Comparison of ENCODE assay signal across 24 mouse cellular contexts in the genomic region with DNA sequence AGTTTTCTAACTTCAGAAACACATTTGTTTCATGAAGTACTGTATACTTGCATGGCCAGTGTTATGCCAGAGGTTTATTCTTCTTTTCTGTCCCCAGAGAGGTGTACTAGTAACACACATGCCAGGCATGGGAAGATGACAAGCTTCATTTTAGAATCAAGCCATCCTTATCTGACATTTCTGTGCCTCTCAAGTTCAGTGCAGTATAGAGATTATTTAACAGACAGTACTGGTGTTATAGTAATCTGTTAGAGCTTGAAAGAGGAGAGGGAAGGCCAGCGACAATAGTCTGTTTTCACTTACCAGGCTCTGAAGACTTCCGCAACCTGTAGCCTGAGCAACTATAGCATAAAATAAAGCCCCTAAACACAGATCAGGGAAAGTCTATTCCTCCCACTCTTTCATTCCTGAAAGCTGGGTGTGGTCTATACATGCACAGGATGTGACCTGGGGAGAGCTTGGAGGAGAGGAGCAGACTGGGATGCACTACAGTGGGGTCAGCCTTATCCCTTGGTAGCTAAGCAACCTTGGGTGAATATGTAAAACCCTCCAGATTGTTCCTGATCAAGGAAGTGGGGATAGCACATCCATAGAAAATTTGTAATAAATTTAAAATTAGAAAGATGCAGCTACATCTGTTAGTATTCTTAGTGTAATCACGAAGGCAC.
DNase-seq lines count a peak whose midpoint lies in the region; ATAC-seq and TF ChIP-seq lines count a peak whose summit lies in the region.
"Had no signal": no experiment of that assay in that cellular context is flagged by ENCODE, and none has a peak within 500 bp of the region (broad histone marks: within the 10 kb centered on the region; RNA-seq: fewer than 3 reads in every experiment).

No protein-coding gene starts in this region.

- peak; percentile 45 for ATAC-seq in forebrain, postnatal 0 days
- ATAC-seq in forebrain, embryonic 14.5 days: no peak
- ATAC-seq in liver, embryonic 12.5 days: peak; percentile 48; the same call in 1 of the 2 replicates
- no peak; the same call in 1 of the 2 replicates for ATAC-seq in liver, embryonic 11.5 days (replicated peaks; ENCODE audit: low FRiP score)
- peak; percentile 67 for ATAC-seq in midbrain, embryonic 13.5 days
- ATAC-seq in midbrain, embryonic 16.5 days: no peak
- 0 out of 2 replicates have a peak, but pooled peaks have one; percentile 24 for ATAC-seq in megakaryocyte-erythroid progenitor cell, adult 5-6 weeks (replicated peaks; ENCODE audit: low FRiP score, low TSS enrichment, poor library complexity, severe bottlenecking)
- ATAC-seq: activated CD4-positive, CD25-positive, alpha-beta regulatory T cell, adult 4 months; CD4-positive, CD25-positive, alpha-beta regulatory T cell, adult 4 months; forebrain, embryonic 13.5 days had no signal

- H3K9ac ChIP-seq in forebrain, postnatal 0 days: no peak overlapping the region
- H3K9ac ChIP-seq in forebrain, embryonic 14.5 days (ENCODE audit: low read length): no peak overlapping the region
- H3K9ac ChIP-seq in liver, embryonic 12.5 days: no peak overlapping the region
- no peak overlapping the region for H3K9ac ChIP-seq in liver, embryonic 11.5 days (ENCODE audit: low read depth, low read length)
- H3K9ac ChIP-seq in midbrain, embryonic 13.5 days (replicated peaks): no peak overlapping the region
- H3K9ac ChIP-seq in midbrain, embryonic 16.5 days (ENCODE audit: low read depth, low read length): no peak overlapping the region
- H3K9ac ChIP-seq: forebrain, embryonic 13.5 days; heart, embryonic 15.5 days; hindbrain, embryonic 14.5 days had no signal

- TF ChIP-seq CTCF in forebrain, postnatal 0 days (IDR thresholded peaks at IDR 0.05; ENCODE audit: low read depth): no peak

- DNase-seq in forebrain, postnatal 0 days: no peak
- no peak for DNase-seq in forebrain, embryonic 14.5 days (ENCODE audit: low spot score)
- no peak for DNase-seq in liver, embryonic 11.5 days (ENCODE audit: low spot score)
- no peak for DNase-seq in frontal cortex, postnatal 10 days (ENCODE audit: low spot score in 2 of 2)
- DNase-seq: adrenal gland, adult 2 months; adrenal gland, postnatal 25 days; B cell, adult 2 months; cerebellum, adult 2 months; cerebellum, postnatal 10 days; gastrocnemius, postnatal 10 days; heart, adult 2 months had no signal

- 0 out of 2 replicates have a peak, but pooled peaks cover 3% of the 10 kb centered on the region for H3K36me3 ChIP-seq in forebrain, postnatal 0 days (ENCODE audit: insufficient read depth)
- no peaks in the 10 kb centered on the region for H3K36me3 ChIP-seq in forebrain, embryonic 14.5 days (ENCODE audit: control insufficient read depth, insufficient read depth, low read length)
- H3K36me3 ChIP-seq in liver, embryonic 12.5 days: no peaks in the 10 kb centered on the region
- H3K36me3 ChIP-seq in liver, embryonic 11.5 days (ENCODE audit: control insufficient read depth, insufficient read depth, low read length): no peaks in the 10 kb centered on the region
- no peaks in the 10 kb centered on the region for H3K36me3 ChIP-seq in midbrain, embryonic 13.5 days
- H3K36me3 ChIP-seq in midbrain, embryonic 16.5 days (ENCODE audit: control insufficient read depth, insufficient read depth, low read length): peaks cover 5% of the 10 kb centered on the region; the same call in 1 of the 2 replicates
- H3K36me3 ChIP-seq: embryonic facial prominence, embryonic 10.5 days; G1E; heart, embryonic 15.5 days had no signal

- no peak overlapping the region for H3K4me3 ChIP-seq in forebrain, postnatal 0 days (ENCODE audit: low read depth, low read length)
- no peak overlapping the region for H3K4me3 ChIP-seq in forebrain, embryonic 14.5 days (ENCODE audit: low read depth, low read length)
- no peak overlapping the region for H3K4me3 ChIP-seq in liver, embryonic 12.5 days
- no peak overlapping the region for H3K4me3 ChIP-seq in liver, embryonic 11.5 days (ENCODE audit: low read depth, low read length)
- no peak overlapping the region for H3K4me3 ChIP-seq in midbrain, embryonic 13.5 days (replicated peaks)
- H3K4me3 ChIP-seq in midbrain, embryonic 16.5 days (ENCODE audit: low read depth, low read length): no peak overlapping the region
- H3K4me3 ChIP-seq: embryonic facial prominence, embryonic 10.5 days; forebrain, embryonic 13.5 days; heart, adult 2 months; heart, embryonic 15.5 days; hindbrain, embryonic 10.5 days had no signal

- no peaks in the 10 kb centered on the region for H3K27me3 ChIP-seq in forebrain, postnatal 0 days (ENCODE audit: insufficient read depth, low read length)
- H3K27me3 ChIP-seq in forebrain, embryonic 14.5 days (replicated peaks; ENCODE audit: control insufficient read depth, insufficient read depth, low read length): no peaks in the 10 kb centered on the region
- no peaks in the 10 kb centered on the region for H3K27me3 ChIP-seq in liver, embryonic 12.5 days (replicated peaks)
- no peaks in the 10 kb centered on the region for H3K27me3 ChIP-seq in liver, embryonic 11.5 days (replicated peaks; ENCODE audit: control insufficient read depth, insufficient read depth, low read length)
- no peaks in the 10 kb centered on the region for H3K27me3 ChIP-seq in midbrain, embryonic 13.5 days
- no peaks in the 10 kb centered on the region for H3K27me3 ChIP-seq in midbrain, embryonic 16.5 days (ENCODE audit: control insufficient read depth, insufficient read depth, low read depth, low read length)
- H3K27me3 ChIP-seq: forebrain, embryonic 13.5 days; heart, embryonic 15.5 days had no signal

- no peaks in the 10 kb centered on the region for H3K4me1 ChIP-seq in forebrain, postnatal 0 days (ENCODE audit: insufficient read depth)
- H3K4me1 ChIP-seq in forebrain, embryonic 14.5 days (ENCODE audit: control insufficient read depth, insufficient read depth, low read length): 0 out of 2 replicates have a peak, but pooled peaks cover 3% of the 10 kb centered on the region
- H3K4me1 ChIP-seq in liver, embryonic 12.5 days: peaks cover 44% of the 10 kb centered on the region
- H3K4me1 ChIP-seq in liver, embryonic 11.5 days (replicated peaks; ENCODE audit: control insufficient read depth, insufficient read depth, low read length): peaks cover 6% of the 10 kb centered on the region; the same call in 1 of the 2 replicates
- H3K4me1 ChIP-seq in midbrain, embryonic 13.5 days (replicated peaks): peaks cover 7% of the 10 kb centered on the region
- H3K4me1 ChIP-seq in midbrain, embryonic 16.5 days (ENCODE audit: control insufficient read depth, insufficient read depth, low read length): no peaks in the 10 kb centered on the region
- H3K4me1 ChIP-seq: forebrain, embryonic 13.5 days; heart, embryonic 15.5 days had no signal

- H3K27ac ChIP-seq in forebrain, postnatal 0 days (ENCODE audit: low read depth, low read length): no peak overlapping the region
- no peak overlapping the region for H3K27ac ChIP-seq in forebrain, embryonic 14.5 days (ENCODE audit: low read depth, low read length)
- no peak overlapping the region for H3K27ac ChIP-seq in liver, embryonic 12.5 days
- no peak overlapping the region for H3K27ac ChIP-seq in liver, embryonic 11.5 days (ENCODE audit: low read depth, low read length)
- H3K27ac ChIP-seq in midbrain, embryonic 13.5 days: no peak overlapping the region
- no peak overlapping the region for H3K27ac ChIP-seq in midbrain, embryonic 16.5 days (ENCODE audit: low read length)
- H3K27ac ChIP-seq: embryonic facial prominence, embryonic 10.5 days; forebrain, embryonic 13.5 days; heart, adult 2 months; heart, embryonic 15.5 days; hindbrain, embryonic 10.5 days; hindbrain, embryonic 14.5 days had no signal

- no peak overlapping the region for H3K4me2 ChIP-seq in forebrain, postnatal 0 days (ENCODE audit: low read depth)
- H3K4me2 ChIP-seq in forebrain, embryonic 14.5 days (ENCODE audit: low read length): no peak overlapping the region
- no peak overlapping the region for H3K4me2 ChIP-seq in liver, embryonic 12.5 days
- H3K4me2 ChIP-seq in liver, embryonic 11.5 days: no peak overlapping the region
- no peak overlapping the region for H3K4me2 ChIP-seq in midbrain, embryonic 13.5 days (replicated peaks)
- no peak overlapping the region for H3K4me2 ChIP-seq in midbrain, embryonic 16.5 days (ENCODE audit: low read length)
- H3K4me2 ChIP-seq: forebrain, embryonic 13.5 days; heart, embryonic 11.5 days; heart, embryonic 15.5 days; hindbrain, embryonic 14.5 days had no signal

- 76% methylated on average over 3 of the region's 3 CpGs for WGBS in forebrain, postnatal 0 days
- 88% methylated on average over 3 of the region's 3 CpGs for WGBS in forebrain, embryonic 14.5 days
- 56% methylated on average over 3 of the region's 3 CpGs for WGBS in liver, embryonic 12.5 days (ENCODE audit: insufficient replicate concordance)
- WGBS in liver, embryonic 11.5 days: 81% methylated on average over 3 of the region's 3 CpGs
- WGBS in midbrain, embryonic 13.5 days: 71% methylated on average over 3 of the region's 3 CpGs
- WGBS in midbrain, embryonic 16.5 days: 74% methylated on average over 3 of the region's 3 CpGs

- H3K9me3 ChIP-seq in forebrain, postnatal 0 days (ENCODE audit: low read length): no peaks in the 10 kb centered on the region
- no peaks in the 10 kb centered on the region for H3K9me3 ChIP-seq in forebrain, embryonic 14.5 days (replicated peaks; ENCODE audit: control insufficient read depth, low read length)
- no peaks in the 10 kb centered on the region for H3K9me3 ChIP-seq in liver, embryonic 12.5 days (replicated peaks)
- H3K9me3 ChIP-seq in liver, embryonic 11.5 days (ENCODE audit: control insufficient read depth, low read length): no peaks in the 10 kb centered on the region
- H3K9me3 ChIP-seq in midbrain, embryonic 13.5 days: no peaks in the 10 kb centered on the region
- H3K9me3 ChIP-seq in midbrain, embryonic 16.5 days (replicated peaks; ENCODE audit: control insufficient read depth, low read length, poor library complexity, severe bottlenecking): no peaks in the 10 kb centered on the region
- H3K9me3 ChIP-seq: embryonic facial prominence, embryonic 10.5 days; forebrain, embryonic 13.5 days; G1E; heart, embryonic 15.5 days; hindbrain, embryonic 10.5 days had no signal

Comparison
In these comparisons a context has a peak if more than half of its experiments do, and no peak if none do; other contexts are left out.
1. ATAC-seq: peak in forebrain, postnatal 0 days (single experiment), liver, embryonic 12.5 days (single experiment), midbrain, embryonic 13.5 days (single experiment) and megakaryocyte-erythroid progenitor cell, adult 5-6 weeks (single experiment); none in forebrain, embryonic 14.5 days (single experiment), liver, embryonic 11.5 days (single experiment) and midbrain, embryonic 16.5 days (single experiment).